Mouse (Mus musculus) liver, postnatal 0 days (tissue): Measurements from ENCODE around the gene Fam151b.

ENCODE experiments used
- CTCF ChIP-seq: sonication (generic); IDR thresholded peaks from 2 replicates; pipeline ENCODE4 v1.5.1; 2016; ENCODE audit warnings: antibody characterized with exemption, low read depth
- EP300 ChIP-seq: IDR thresholded peaks from 2 replicates; pipeline ENCODE4 v1.6.1; 2016; ENCODE audit warnings: antibody characterized with exemption, low read depth, mild to moderate bottlenecking

DNA sequence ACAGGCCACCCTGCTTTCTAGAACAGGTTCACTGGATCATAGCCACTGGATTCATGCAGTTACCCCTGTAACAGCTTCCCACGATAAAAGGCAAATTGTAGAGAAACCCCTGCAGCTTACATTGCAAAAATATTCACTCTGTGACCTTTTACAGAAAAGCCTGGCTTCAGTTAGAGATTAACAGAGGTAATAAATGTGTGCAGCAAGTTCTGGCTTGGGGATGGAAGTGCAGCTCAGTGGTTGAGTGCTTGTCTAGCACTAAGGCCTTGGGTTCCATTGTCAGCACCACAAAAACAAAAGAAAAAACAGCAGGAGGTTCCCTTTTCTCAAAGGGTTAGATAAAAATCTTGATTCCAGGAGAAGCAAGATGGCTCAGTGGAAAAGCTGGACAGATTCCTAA lies 8.1 kb upstream of the Fam151b start:
- no peak for TF ChIP-seq CTCF
- TF ChIP-seq EP300, result no peak
